Mouse (Mus musculus): ENCODE measurements around the gene Veph1. TPM values are rescaled to one million over a fixed set of nuclear protein-coding genes. Genes with fewer than 3 reads are reported as not detected.

Veph1 gene
- polyA plus RNA-seq, 1 experiment from 2014 or later: 3.0 TPM

DNA sequence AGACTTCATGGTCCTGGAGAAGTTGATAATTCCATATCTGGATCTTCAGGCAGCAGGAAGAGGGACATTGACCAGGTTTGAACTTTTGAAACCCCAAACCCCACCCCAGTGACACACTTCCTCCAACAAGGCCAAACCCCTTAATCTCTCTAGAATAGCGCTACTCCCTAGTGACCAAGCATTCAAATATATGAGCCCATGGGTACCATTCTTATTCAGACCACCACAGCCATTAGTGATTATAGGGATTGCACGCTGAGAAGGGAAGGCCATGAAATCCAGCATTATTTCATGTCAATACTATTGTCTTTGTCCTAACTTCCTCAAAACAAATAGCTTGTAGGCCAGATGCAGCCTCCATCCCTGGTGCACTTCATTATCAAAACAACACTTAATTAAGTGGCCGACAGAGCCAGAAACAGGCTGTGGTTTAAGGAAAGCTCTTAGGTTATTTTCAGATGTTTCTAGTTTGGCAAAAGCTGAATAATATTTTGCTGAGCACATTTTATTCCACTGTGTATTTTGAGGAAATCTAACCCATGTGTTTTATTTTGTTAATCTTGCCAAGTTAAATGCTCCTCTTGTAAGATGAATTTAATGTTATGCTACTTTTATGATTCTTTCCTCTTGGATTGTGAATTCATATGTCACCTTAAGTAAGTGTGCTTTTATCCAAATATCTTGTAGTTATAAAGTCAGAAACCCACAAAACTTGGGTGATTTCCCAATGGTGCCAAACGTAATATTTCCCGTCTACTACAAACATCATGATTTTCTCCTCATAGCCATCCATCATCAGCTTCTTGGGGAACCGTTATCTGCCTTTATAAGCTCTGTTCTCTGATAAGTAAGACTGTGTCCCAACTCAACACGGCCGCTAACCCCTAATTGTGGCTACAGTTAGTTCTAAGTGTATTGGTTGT is 18.4 kb upstream of the Veph1 start:
- Histone ChIP-seq H3K9ac (ENCODE audit: low read depth, low read length) (no peak overlapping the region), H3K4me2 (ENCODE audit: low read depth, low read length) (no peak overlapping the region), H3K27me3 (replicated peaks; ENCODE audit: control insufficient read depth, insufficient read depth, low read length) (no peaks in the 10 kb centered on the region), H3K36me3 (ENCODE audit: control insufficient read depth, insufficient read depth, low read length) (no peaks in the 10 kb centered on the region), H3K4me1 (ENCODE audit: control insufficient read depth, insufficient read depth, low read length) (0 out of 2 replicates have a peak, but pooled peaks cover 4% of the 10 kb centered on the region), H3K27ac (replicated peaks; ENCODE audit: low read depth, low read length) (peak overlapping the region; percentile 13; the same call in 1 of the 2 replicates), H3K4me3 (ENCODE audit: low read depth, low read length) (no peak overlapping the region), H3K9me3 (ENCODE audit: control insufficient read depth, low read length) (0 out of 2 replicates have a peak, but pooled peaks cover 4% of the 10 kb centered on the region)
- ATAC-seq (ENCODE audit: low read depth) (peak; percentile 37; the same call in 1 of the 2 replicates), DNase-seq (ENCODE audit: low spot score) (peak; percentile 81)
- 55% methylated on average over 8 of the region's 8 CpGs for WGBS

DNA sequence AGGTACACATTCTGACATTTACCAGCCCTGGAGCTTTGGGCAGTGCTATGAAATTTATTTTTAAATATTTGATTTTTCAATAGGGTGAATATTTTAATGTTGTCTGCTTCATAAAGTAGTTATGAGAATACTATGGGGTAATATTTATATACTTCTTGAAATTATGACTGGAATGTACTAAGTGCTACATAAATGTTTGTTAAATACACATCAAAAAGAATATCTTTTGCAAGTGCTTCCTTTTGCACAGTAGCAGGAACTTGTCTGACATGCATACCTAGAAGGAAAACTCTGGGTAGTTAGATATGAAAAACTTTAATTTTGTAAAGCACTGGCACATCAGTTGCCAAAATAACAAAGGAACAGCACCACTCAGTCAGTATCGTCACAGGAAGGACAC is 13.9 kb upstream of the Veph1 start:
- no peaks in the 10 kb centered on the region for H3K27me3 ChIP-seq (replicated peaks; ENCODE audit: control insufficient read depth, insufficient read depth, low read length)
- no peak overlapping the region for H3K4me2 ChIP-seq (ENCODE audit: low read depth, low read length)
- 0 out of 2 replicates have a peak, but pooled peaks cover 4% of the 10 kb centered on the region for H3K4me1 ChIP-seq (ENCODE audit: control insufficient read depth, insufficient read depth, low read length)
- no peak overlapping the region for H3K9ac ChIP-seq (ENCODE audit: low read depth, low read length)
- ATAC-seq (ENCODE audit: low read depth) (no peak), DNase-seq (ENCODE audit: low spot score) (no peak)
- no peak overlapping the region for H3K4me3 ChIP-seq (ENCODE audit: low read depth, low read length)
- no peak overlapping the region for H3K27ac ChIP-seq (replicated peaks; ENCODE audit: low read depth, low read length)
- no peaks in the 10 kb centered on the region for H3K9me3 ChIP-seq (ENCODE audit: control insufficient read depth, low read length)
- H3K36me3 ChIP-seq (ENCODE audit: control insufficient read depth, insufficient read depth, low read length): no peaks in the 10 kb centered on the region
- WGBS: 88% methylated on average over 1 of the region's 1 CpGs

DNA sequence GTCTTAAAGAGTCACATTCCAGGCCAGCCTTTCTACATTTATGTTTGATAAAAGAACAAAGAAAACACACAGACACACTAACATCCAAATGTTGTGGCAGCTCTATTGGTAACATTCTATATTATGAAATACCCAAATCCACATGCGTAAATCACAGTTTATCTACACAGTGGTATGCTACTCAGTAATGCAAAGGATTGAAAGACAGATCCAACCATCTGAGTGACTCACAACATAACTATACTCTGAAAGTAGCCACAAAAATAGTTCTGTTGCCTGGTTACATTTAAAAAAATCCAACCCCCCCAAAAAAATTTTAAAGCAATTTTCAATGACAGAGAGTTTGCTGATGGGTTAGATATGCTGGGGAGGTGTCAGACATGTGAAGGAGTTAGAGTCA is 12.9 kb upstream of the Veph1 start:
- H3K4me3 ChIP-seq (ENCODE audit: low read depth, low read length): no peak overlapping the region
- DNase-seq (ENCODE audit: low spot score): no peak
- 87% methylated on average over 1 of the region's 1 CpGs for WGBS
- H3K4me2 ChIP-seq (ENCODE audit: low read depth, low read length): no peak overlapping the region
- H3K36me3 ChIP-seq (ENCODE audit: control insufficient read depth, insufficient read depth, low read length): no peaks in the 10 kb centered on the region
- no peaks in the 10 kb centered on the region for H3K4me1 ChIP-seq (ENCODE audit: control insufficient read depth, insufficient read depth, low read length)
- no peak overlapping the region for H3K9ac ChIP-seq (ENCODE audit: low read depth, low read length)
- no peak for ATAC-seq (ENCODE audit: low read depth)
- no peaks in the 10 kb centered on the region for H3K9me3 ChIP-seq (ENCODE audit: control insufficient read depth, low read length)
- no peaks in the 10 kb centered on the region for H3K27me3 ChIP-seq (replicated peaks; ENCODE audit: control insufficient read depth, insufficient read depth, low read length)
- no peak overlapping the region for H3K27ac ChIP-seq (replicated peaks; ENCODE audit: low read depth, low read length)

DNA sequence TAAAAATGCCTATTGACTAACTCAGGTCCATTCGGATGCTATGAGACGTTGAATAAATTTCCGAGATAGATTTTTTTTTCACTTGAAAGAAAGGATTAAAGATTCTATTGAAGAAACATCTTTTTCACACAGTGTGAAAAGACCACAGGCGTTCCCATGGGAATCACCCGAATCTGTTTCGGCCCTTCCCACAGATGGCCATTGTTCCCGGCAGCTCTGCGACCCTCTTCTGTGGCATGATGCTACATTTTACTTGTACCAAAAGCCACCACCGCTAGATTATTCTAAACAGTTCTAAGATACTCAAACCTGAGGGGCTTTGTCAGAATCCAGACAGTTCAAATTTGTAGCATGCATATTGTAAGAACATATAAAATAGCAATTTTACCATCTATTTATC is 1.4 kb downstream of the Veph1 start:
- Histone ChIP-seq H3K4me2 (ENCODE audit: low read depth, low read length) (no peak overlapping the region), H3K4me3 (ENCODE audit: low read depth, low read length) (no peak overlapping the region), H3K36me3 (ENCODE audit: control insufficient read depth, insufficient read depth, low read length) (no peaks in the 10 kb centered on the region), H3K27me3 (replicated peaks; ENCODE audit: control insufficient read depth, insufficient read depth, low read length) (no peaks in the 10 kb centered on the region), H3K27ac (replicated peaks; ENCODE audit: low read depth, low read length) (no peak overlapping the region), H3K4me1 (ENCODE audit: control insufficient read depth, insufficient read depth, low read length) (peaks cover 10% of the 10 kb centered on the region), H3K9me3 (ENCODE audit: control insufficient read depth, low read length) (no peaks in the 10 kb centered on the region), H3K9ac (ENCODE audit: low read depth, low read length) (no peak overlapping the region)
- DNase-seq (ENCODE audit: low spot score) (no peak), ATAC-seq (ENCODE audit: low read depth) (no peak)
- 57% methylated on average over 9 of the region's 9 CpGs for WGBS

DNA sequence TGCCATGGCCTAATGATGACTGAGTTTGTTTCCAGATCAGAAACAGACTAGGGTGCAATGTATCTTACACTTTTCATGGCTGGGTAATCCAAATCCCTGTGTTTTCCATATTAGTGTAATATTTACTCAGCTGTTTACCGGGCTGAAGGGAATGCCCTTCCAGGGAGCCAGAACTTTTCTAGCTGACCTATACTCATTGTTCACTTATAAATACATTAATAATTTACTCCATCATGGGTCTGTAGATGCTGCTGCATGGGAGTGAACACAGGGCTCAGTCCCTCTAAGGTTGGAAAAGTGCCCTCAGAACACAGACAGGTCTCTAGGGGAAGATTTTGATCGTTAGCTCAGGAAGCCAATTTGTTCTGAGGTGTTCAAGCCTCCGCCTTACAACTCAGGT is 1.9 kb downstream of the Veph1 start:
- ATAC-seq (ENCODE audit: low read depth): no peak
- Histone ChIP-seq H3K9me3 (ENCODE audit: control insufficient read depth, low read length) (no peaks in the 10 kb centered on the region), H3K27me3 (replicated peaks; ENCODE audit: control insufficient read depth, insufficient read depth, low read length) (no peaks in the 10 kb centered on the region), H3K27ac (replicated peaks; ENCODE audit: low read depth, low read length) (no peak overlapping the region), H3K4me2 (ENCODE audit: low read depth, low read length) (no peak overlapping the region), H3K36me3 (ENCODE audit: control insufficient read depth, insufficient read depth, low read length) (no peaks in the 10 kb centered on the region), H3K4me3 (ENCODE audit: low read depth, low read length) (no peak overlapping the region), H3K9ac (ENCODE audit: low read depth, low read length) (no peak overlapping the region), H3K4me1 (ENCODE audit: control insufficient read depth, insufficient read depth, low read length) (peaks cover 10% of the 10 kb centered on the region)
- no peak for DNase-seq (ENCODE audit: low spot score)
- WGBS: 85% methylated on average over 3 of the region's 3 CpGs

DNA sequence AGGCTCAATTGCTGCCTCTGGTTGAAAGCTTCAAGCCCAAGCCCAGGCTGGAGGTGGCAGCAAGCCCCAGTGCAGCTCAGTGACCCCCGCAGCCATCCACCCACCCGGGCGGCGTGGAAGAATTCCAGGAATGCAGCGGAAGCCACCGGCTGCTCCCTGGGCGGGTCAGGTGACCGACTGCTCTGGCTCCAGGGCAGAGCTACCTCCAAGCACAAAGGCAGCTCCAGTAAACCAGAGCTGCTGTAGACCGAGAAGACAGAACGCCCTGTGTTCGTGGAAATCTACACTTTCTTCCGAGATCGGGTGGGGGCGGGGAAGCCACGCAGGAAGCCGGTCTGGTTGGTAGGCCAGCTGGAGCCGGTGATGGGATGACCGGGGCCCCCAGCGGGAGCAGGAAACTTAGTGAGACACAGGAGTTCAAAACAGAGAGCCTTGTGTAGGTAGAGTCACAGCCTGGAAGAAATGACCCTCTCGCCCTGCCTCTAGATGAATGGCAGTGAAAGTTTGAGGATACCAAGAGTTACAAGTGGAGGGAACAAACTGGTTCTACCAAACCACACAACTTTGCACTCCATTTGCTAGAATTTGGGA is 4.2 kb downstream of the Veph1 start:
- 3% methylated on average over 17 of the region's 20 CpGs for WGBS
- Histone ChIP-seq H3K27ac (replicated peaks; ENCODE audit: low read depth, low read length) (peak overlapping the region; percentile 74), H3K4me2 (ENCODE audit: low read depth, low read length) (peak overlapping the region; percentile 60), H3K4me1 (ENCODE audit: control insufficient read depth, insufficient read depth, low read length) (peaks cover 10% of the 10 kb centered on the region), H3K27me3 (replicated peaks; ENCODE audit: control insufficient read depth, insufficient read depth, low read length) (no peaks in the 10 kb centered on the region), H3K9ac (ENCODE audit: low read depth, low read length) (peak overlapping the region; percentile 52), H3K36me3 (ENCODE audit: control insufficient read depth, insufficient read depth, low read length) (no peaks in the 10 kb centered on the region), H3K4me3 (ENCODE audit: low read depth, low read length) (peak overlapping the region; percentile 33), H3K9me3 (ENCODE audit: control insufficient read depth, low read length) (no peaks in the 10 kb centered on the region)
- ATAC-seq (ENCODE audit: low read depth) (peak; percentile 94), DNase-seq (ENCODE audit: low spot score) (peak; percentile 85)

DNA sequence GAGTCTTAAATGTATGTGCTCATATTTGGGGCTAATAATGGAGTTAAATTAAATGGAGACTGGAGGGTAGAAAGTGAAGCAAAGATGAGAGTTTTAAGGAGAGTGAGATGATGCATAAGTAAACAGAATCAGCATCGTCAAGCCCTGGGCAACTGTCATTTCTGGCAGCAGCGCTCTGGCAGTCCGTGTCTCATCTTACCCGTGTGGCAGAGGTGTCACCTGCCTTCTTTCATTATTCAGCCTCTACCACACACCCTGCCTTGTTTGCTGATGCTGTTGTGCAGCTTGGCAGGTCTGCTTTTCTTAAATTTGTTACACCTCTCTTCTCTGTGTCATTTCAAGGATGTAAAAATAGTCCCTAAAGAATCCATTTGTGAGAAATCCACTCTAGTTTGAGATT is 33.4 kb downstream of the Veph1 start:
- H3K27ac ChIP-seq (replicated peaks; ENCODE audit: low read depth, low read length): no peak overlapping the region
- DNase-seq (ENCODE audit: low spot score): no peak
- ATAC-seq (ENCODE audit: low read depth): no peak
- WGBS: 76% methylated on average over 4 of the region's 4 CpGs
- no peaks in the 10 kb centered on the region for H3K36me3 ChIP-seq (ENCODE audit: control insufficient read depth, insufficient read depth, low read length)
- H3K27me3 ChIP-seq (replicated peaks; ENCODE audit: control insufficient read depth, insufficient read depth, low read length): no peaks in the 10 kb centered on the region
- no peaks in the 10 kb centered on the region for H3K4me1 ChIP-seq (ENCODE audit: control insufficient read depth, insufficient read depth, low read length)
- H3K4me2 ChIP-seq (ENCODE audit: low read depth, low read length): no peak overlapping the region
- no peaks in the 10 kb centered on the region for H3K9me3 ChIP-seq (ENCODE audit: control insufficient read depth, low read length)
- H3K9ac ChIP-seq (ENCODE audit: low read depth, low read length): no peak overlapping the region
- H3K4me3 ChIP-seq (ENCODE audit: low read depth, low read length): no peak overlapping the region

DNA sequence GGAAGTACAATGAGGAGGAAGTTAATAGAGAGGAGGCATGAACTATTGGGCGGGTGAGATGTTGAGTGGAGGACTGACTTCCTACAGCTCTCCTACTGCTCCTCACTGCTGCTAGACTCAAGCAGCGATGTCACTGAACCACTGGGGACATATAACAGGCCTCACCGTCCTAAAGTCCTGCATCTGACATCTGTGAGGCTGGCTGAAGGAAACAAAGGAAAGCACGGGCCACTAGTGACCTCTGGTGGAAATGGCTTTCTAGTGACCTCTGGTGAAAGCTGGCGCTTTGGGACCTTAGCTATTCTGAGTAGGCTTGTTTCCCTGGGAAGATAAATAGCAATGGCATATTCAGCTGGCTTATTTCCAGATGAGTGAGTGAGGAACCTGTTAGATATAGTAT is 34.3 kb downstream of the Veph1 start:
- Histone ChIP-seq H3K27me3 (replicated peaks; ENCODE audit: control insufficient read depth, insufficient read depth, low read length) (no peaks in the 10 kb centered on the region), H3K36me3 (ENCODE audit: control insufficient read depth, insufficient read depth, low read length) (no peaks in the 10 kb centered on the region), H3K27ac (replicated peaks; ENCODE audit: low read depth, low read length) (no peak overlapping the region), H3K4me2 (ENCODE audit: low read depth, low read length) (no peak overlapping the region), H3K4me1 (ENCODE audit: control insufficient read depth, insufficient read depth, low read length) (no peaks in the 10 kb centered on the region), H3K9me3 (ENCODE audit: control insufficient read depth, low read length) (no peaks in the 10 kb centered on the region), H3K4me3 (ENCODE audit: low read depth, low read length) (no peak overlapping the region), H3K9ac (ENCODE audit: low read depth, low read length) (no peak overlapping the region)
- ATAC-seq (ENCODE audit: low read depth): no peak
- peak; percentile 29 for DNase-seq (ENCODE audit: low spot score)
- WGBS: 39% methylated on average over 5 of the region's 5 CpGs

Measured in embryonic facial prominence, embryonic 14.5 days (tissue).